Mouse (Mus musculus) erythroblast, adult 5-6 weeks (primary cell): ENCODE data around the gene Nrxn3. TPM values are rescaled to one million over a fixed set of nuclear protein-coding genes. Genes with fewer than 3 reads are reported as not detected.

Source experiments
- ATAC-seq: replicated peaks from 2 replicates; pipeline ENCODE4 v1.8.0; 2016; ENCODE audit warnings: moderate number of reproducible peaks, mild to moderate bottlenecking, moderate TSS enrichment, inconsistent platforms; ENCODE audit not compliant: poor library complexity, low FRiP score, severe bottlenecking
- total RNA-seq, 2 experiments: library from RNA; stranded (forward) in 1 of 2; stranded (reverse) in 1 of 2; fragments of 150-400 nt in 1 of 2; fragments of 200-764, 138-1000 nt in 1 of 2; gene quantifications; 2 replicates each; pipeline versions ENCODE4 v1.2.3 to v1.2.4; 2015 to 2017; ENCODE audit warnings: low replicate concordance in 2 of 2

The Nrxn3 gene
- total RNA-seq, 2 experiments from 2014 or later = not detected

DNA sequence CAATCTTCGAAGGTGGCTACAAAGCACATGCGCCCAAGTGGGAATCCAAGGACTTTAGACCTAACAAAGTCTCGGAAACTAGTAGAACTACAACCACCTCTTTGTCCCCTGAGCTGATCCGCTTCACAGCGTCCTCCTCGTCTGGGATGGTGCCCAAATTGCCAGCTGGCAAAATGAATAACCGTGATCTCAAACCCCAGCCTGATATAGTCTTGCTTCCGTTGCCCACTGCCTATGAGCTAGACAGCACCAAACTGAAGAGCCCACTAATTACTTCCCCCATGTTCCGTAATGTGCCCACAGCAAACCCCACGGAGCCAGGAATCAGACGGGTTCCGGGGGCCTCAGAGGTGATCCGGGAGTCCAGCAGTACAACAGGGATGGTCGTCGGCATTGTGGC, 1609.1 kb downstream of the Nrxn3 start:
- ATAC-seq = no peak

DNA sequence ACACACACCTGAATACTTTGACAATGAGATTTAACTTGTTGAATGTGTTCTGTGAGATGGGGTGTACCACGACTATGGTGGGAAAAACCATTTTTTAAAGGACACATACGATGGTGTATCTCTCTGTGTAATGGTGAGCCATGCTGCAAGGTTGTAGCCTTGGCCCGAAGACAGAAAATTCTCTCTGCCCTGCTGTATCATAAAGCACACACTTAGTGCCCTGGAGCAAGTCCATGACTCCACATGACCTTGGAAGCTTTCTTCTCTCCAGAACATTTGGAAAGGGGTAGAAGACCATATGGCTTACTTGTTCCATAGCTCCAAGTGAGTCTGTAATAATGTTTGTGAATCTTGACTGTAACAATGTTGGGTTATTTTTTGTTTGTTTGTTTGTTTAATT, 1609.8 kb downstream of the Nrxn3 start:
- ATAC-seq = no peak

DNA sequence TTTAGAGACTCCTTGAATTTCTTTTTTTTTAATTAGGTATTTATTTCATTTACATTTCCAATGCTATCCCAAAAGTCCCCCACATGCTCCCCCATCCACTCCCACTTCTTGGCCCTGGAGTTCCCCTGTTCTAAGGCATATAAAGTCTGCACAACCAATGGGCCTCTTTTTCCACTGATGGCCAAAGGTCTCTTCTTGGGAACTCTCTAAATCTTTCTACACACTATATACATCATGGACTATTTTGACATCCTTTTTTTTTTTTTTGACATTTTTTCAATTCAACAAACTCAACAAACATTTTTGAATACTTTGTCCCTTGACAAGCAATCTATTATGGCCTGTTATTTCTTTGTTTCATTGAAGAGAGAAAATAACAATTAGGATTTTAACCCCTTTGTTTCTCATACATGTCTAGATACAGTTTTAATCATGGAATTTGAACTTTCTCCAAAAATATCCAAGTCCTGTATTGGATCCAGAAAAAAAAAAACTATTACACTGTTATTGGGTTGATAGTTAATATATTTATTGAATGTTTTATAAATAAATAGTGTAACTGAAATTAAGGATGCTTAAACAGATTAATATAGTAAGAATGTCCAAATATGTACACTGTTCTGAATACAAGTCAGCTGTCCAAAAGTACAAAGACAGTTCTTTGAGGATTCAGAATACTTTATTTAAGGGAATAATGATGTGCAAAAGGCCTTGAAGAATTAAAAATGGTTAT, 1615.0 kb downstream of the Nrxn3 start:
- ATAC-seq = no peak

DNA sequence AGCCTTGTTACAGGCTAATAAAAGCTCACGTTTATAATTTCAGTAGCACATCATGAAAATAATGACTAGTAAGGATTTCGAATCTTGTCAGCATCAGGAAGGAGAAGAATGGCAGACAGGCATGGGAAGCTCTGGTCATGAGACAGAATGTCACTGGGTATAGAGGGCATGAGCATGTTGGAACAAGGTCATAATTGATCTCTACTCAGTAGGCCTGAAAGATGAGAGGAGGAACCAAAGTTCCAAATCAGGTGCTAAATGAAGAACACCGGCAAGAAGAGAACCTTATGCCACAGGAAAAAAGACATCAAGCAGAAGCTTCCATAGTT, 1615.5 kb downstream of the Nrxn3 start:
- no peak for ATAC-seq
